Comparison of ENCODE assay signal across 7 mouse cellular contexts in the genomic region with DNA sequence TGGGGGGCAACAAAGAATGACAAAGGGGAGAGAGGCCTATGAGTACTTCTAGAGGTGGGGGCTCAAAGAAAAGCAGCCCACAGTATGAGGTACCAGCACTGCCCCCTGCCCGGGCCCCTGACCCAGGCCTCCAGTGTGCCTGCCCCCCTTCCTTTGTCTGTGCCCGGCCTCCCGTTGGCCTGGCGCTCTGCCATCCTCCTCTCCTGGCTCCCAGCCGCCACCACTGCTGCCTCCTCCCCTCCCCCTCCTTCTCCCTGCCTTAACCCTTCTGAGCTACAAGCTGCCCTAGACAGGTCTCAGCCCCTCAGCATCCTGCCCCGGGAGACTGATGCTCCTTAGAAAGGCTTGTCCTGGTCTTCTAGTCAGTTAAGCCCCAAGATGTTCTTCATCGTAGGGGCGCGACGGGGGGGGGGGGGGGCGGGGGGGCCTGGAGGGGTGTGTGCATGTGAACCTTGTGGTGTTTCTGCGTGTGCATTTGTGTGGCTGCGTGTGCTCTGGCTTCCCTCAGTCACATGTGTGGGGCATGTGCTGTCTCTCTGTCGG. TPM values are rescaled to one million over a fixed set of nuclear protein-coding genes. Genes with fewer than 3 reads are reported as not detected.
DNase-seq lines count a peak whose midpoint lies in the region; ATAC-seq lines count a peak whose summit lies in the region.

No protein-coding gene starts in this region.

- peaks cover 76% of the 10 kb centered on the region for H3K4me1 ChIP-seq in limb, embryonic 13.5 days
- H3K4me1 ChIP-seq in midbrain, embryonic 14.5 days (ENCODE audit: control insufficient read depth, insufficient read depth, low read length) = peaks cover 71% of the 10 kb centered on the region

- H3K9ac ChIP-seq in limb, embryonic 13.5 days = peak overlapping the region; percentile 73
- peak overlapping the region; percentile 72 for H3K9ac ChIP-seq in midbrain, embryonic 14.5 days (replicated peaks; ENCODE audit: low read length)

- H3K27me3 ChIP-seq in limb, embryonic 13.5 days = no peaks in the 10 kb centered on the region
- H3K27me3 ChIP-seq in midbrain, embryonic 14.5 days (ENCODE audit: control insufficient read depth, insufficient read depth, low read length) = no peaks in the 10 kb centered on the region
- H3K27me3 ChIP-seq in splenic B cell, adult 2 months (ENCODE audit: control insufficient read depth, insufficient read depth, low read length, poor library complexity, severe bottlenecking) = no peaks in the 10 kb centered on the region

- peak overlapping the region; percentile 99 for H3K27ac ChIP-seq in limb, embryonic 13.5 days
- H3K27ac ChIP-seq in midbrain, embryonic 14.5 days (replicated peaks; ENCODE audit: low read depth, low read length) = peak overlapping the region; percentile 98

- ATAC-seq in limb, embryonic 13.5 days (ENCODE audit: low FRiP score, low read depth) = no peak
- ATAC-seq in midbrain, embryonic 14.5 days (ENCODE audit: low FRiP score, low TSS enrichment) = peak; percentile 59

- peak overlapping the region; percentile 97 for H3K4me3 ChIP-seq in limb, embryonic 13.5 days
- peak overlapping the region; percentile 88 for H3K4me3 ChIP-seq in midbrain, embryonic 14.5 days (replicated peaks; ENCODE audit: low read depth, low read length)

- peak overlapping the region; percentile 100 for H3K4me2 ChIP-seq in limb, embryonic 13.5 days (replicated peaks)
- H3K4me2 ChIP-seq in midbrain, embryonic 14.5 days (ENCODE audit: low read length) = peak overlapping the region; percentile 100

- WGBS in limb, embryonic 13.5 days = 1% methylated on average over 13 of the region's 14 CpGs
- under 1% methylated on average over 12 of the region's 14 CpGs for WGBS in midbrain, embryonic 14.5 days

- no peaks in the 10 kb centered on the region; the same call in 1 of the 2 replicates for H3K36me3 ChIP-seq in limb, embryonic 13.5 days
- no peaks in the 10 kb centered on the region for H3K36me3 ChIP-seq in midbrain, embryonic 14.5 days (ENCODE audit: control insufficient read depth, insufficient read depth, low read length)
- H3K36me3 ChIP-seq in splenic B cell, adult 2 months (ENCODE audit: control insufficient read depth, insufficient read depth, low read length, poor library complexity, severe bottlenecking) = no peaks in the 10 kb centered on the region

- DNase-seq in adrenal gland, adult 2 months = peak; percentile 91
- peak; percentile 82 for DNase-seq in embryo, embryonic 10 days (ENCODE audit: low spot score)
- DNase-seq in heart, adult 18-20 months = peak; percentile 86 to 89
- peak; percentile 90 for DNase-seq in kidney, adult 18-20 months
- DNase-seq in midbrain, embryonic 14.5 days = peak; percentile 92
- peak; percentile 55 for DNase-seq in splenic B cell, adult 2 months (ENCODE audit: low read depth, low spot score)

- no peaks in the 10 kb centered on the region for H3K9me3 ChIP-seq in limb, embryonic 13.5 days
- H3K9me3 ChIP-seq in midbrain, embryonic 14.5 days (ENCODE audit: control insufficient read depth, low read length) = no peaks in the 10 kb centered on the region

RNA-seq across cellular contexts. Expression of a gene that starts 2.7 kb away (rescaled TPM):
- 10 to 100 TPM; 22.5 to 36.4 TPM for total RNA-seq in adrenal gland, adult 2 months (2021)
- 16.0 and 19.1 TPM in 2 replicates for polyA plus RNA-seq in adrenal gland, adult 2 months (2012; rRNA removed)
- total RNA-seq in heart, adult 18-20 months (2021) = 10 to 100 TPM; 14.2 to 14.9 TPM
- 37.8 and 42.6 TPM in 2 replicates for polyA plus RNA-seq in limb, embryonic 13.5 days (2015; fragmentation: Nextera tagmentation; extraction: Ambion mirVana)
- 21.1 and 21.5 TPM in 2 replicates for polyA plus RNA-seq in midbrain, embryonic 14.5 days (2014; fragmentation: Nextera tagmentation; extraction: Ambion mirVana)

RNA-seq across cellular contexts. Expression of a gene that starts 3.0 kb away (rescaled TPM):
- 10 to 100 TPM; 58.2 to 67.1 TPM for total RNA-seq in adrenal gland, adult 2 months (2021)
- 99.3 and 117 TPM in 2 replicates for polyA plus RNA-seq in adrenal gland, adult 2 months (2012; rRNA removed)
- 10 to 100 TPM; 35.2 to 37.3 TPM for total RNA-seq in heart, adult 18-20 months (2021)
- 114 and 123 TPM in 2 replicates for polyA plus RNA-seq in limb, embryonic 13.5 days (2015; fragmentation: Nextera tagmentation; extraction: Ambion mirVana)
- 116 and 145 TPM in 2 replicates for polyA plus RNA-seq in midbrain, embryonic 14.5 days (2014; fragmentation: Nextera tagmentation; extraction: Ambion mirVana)

RNA-seq across cellular contexts. Expression of a gene that starts 33.7 kb away (rescaled TPM):
- 10 to 100 TPM; 44.6 to 72.2 TPM for total RNA-seq in adrenal gland, adult 2 months (2021)
- polyA plus RNA-seq in adrenal gland, adult 2 months (2012; rRNA removed) = 4.3 and 5.8 TPM in 2 replicates
- total RNA-seq in heart, adult 18-20 months (2021) = 10 to 100 TPM; 17.9 to 19.1 TPM
- polyA plus RNA-seq in limb, embryonic 13.5 days (2015; fragmentation: Nextera tagmentation; extraction: Ambion mirVana) = 89.1 and 93.5 TPM in 2 replicates
- polyA plus RNA-seq in midbrain, embryonic 14.5 days (2014; fragmentation: Nextera tagmentation; extraction: Ambion mirVana) = 54.1 and 74.4 TPM in 2 replicates

RNA-seq across cellular contexts. Expression of a gene that starts 38.7 kb away (rescaled TPM):
- 10 to 100 TPM; 11.2 to 15.4 TPM for total RNA-seq in adrenal gland, adult 2 months (2021)
- 16.7 and 19.7 TPM in 2 replicates for polyA plus RNA-seq in adrenal gland, adult 2 months (2012; rRNA removed)
- total RNA-seq in heart, adult 18-20 months (2021) = 1 to 10 TPM; 5.0 to 5.1 TPM
- 7.3 and 8.1 TPM in 2 replicates for polyA plus RNA-seq in limb, embryonic 13.5 days (2015; fragmentation: Nextera tagmentation; extraction: Ambion mirVana)
- polyA plus RNA-seq in midbrain, embryonic 14.5 days (2014; fragmentation: Nextera tagmentation; extraction: Ambion mirVana) = 1.4 and 1.5 TPM in 2 replicates

RNA-seq across cellular contexts. Expression of a gene that starts 43.7 kb away (rescaled TPM):
- total RNA-seq in adrenal gland, adult 2 months (2021) = 10 to 100 TPM; 15.5 to 17.3 TPM
- polyA plus RNA-seq in adrenal gland, adult 2 months (2012; rRNA removed) = 6.1 and 8.5 TPM in 2 replicates
- total RNA-seq in heart, adult 18-20 months (2021) = 10 to 100 TPM; 16.2 to 17.2 TPM
- 20.5 and 22.1 TPM in 2 replicates for polyA plus RNA-seq in limb, embryonic 13.5 days (2015; fragmentation: Nextera tagmentation; extraction: Ambion mirVana)
- 18.6 and 21.8 TPM in 2 replicates for polyA plus RNA-seq in midbrain, embryonic 14.5 days (2014; fragmentation: Nextera tagmentation; extraction: Ambion mirVana)
